Mouse (Mus musculus): ENCODE measurements at regions not wholly inside any gene's neighbourhood (a gene's known extent, or its start where the extent isn't known, plus 50 kb on each side); places are given as distances from the start of the nearest gene placed in this dataset.

DNA sequence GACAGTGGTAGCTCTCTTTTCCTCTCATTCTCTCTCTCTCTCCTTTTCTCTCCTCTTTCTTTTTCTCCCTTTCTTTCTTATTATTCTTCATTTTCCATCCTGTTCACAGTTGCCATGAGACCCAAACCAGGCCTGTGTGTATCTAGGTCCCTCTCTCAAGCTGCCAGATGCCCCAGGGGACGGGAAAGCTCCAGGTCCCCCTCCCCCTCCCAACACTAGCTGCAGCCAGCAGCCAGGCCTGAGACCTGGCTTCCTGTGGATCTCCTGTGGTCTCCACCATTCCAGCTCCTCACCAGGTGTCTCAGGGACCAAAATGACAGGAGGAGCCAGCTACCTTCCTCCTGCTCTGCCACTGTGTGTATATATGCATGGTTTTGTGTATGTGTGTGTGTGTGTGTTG lies 56.6 kb upstream of the Unc5a start:
- Histone ChIP-seq H3K9me3 (replicated peaks; ENCODE audit: insufficient read depth, low read length) (no peaks in the 10 kb centered on the region), H3K27me3 (ENCODE audit: control insufficient read depth in 1 of 2, insufficient read depth in 2 of 2, low read length in 2 of 2) (no peaks in the 10 kb centered on the region), H3K36me3 (ENCODE audit: control insufficient read depth in 1 of 2, insufficient read depth in 2 of 2, low read length in 2 of 2) (no peaks in the 10 kb centered on the region), H3K27ac (ENCODE audit: control insufficient read depth, low read depth, low read length) (no peak overlapping the region), H3K9ac (ENCODE audit: control insufficient read depth, low read depth, low read length, poor library complexity, severe bottlenecking) (no peak overlapping the region), H3K4me1 (ENCODE audit: control insufficient read depth in 1 of 2, insufficient read depth in 2 of 2, low read length in 2 of 2) (no peaks in the 10 kb centered on the region), H3K4me3 (ENCODE audit: control insufficient read depth in 1 of 2, insufficient read depth in 1 of 2, low read depth in 2 of 2, low read length in 2 of 2) (no peak overlapping the region), H3K79me2 (ENCODE audit: control insufficient read depth, insufficient read depth, low read length, poor library complexity) (no peaks in the 10 kb centered on the region)
- TF ChIP-seq ELF1 (IDR thresholded peaks at IDR 0.05; ENCODE audit: low read depth, low read length) (no peak), MXI1 (IDR thresholded peaks at IDR 0.05; ENCODE audit: low read depth, low read length) (no peak), SIN3A (IDR thresholded peaks at IDR 0.05; ENCODE audit: low read length) (no peak), ZNF384 (IDR thresholded peaks at IDR 0.05; ENCODE audit: low read depth, low read length) (no peak), UBTF (IDR thresholded peaks at IDR 0.05; ENCODE audit: borderline replicate concordance, insufficient read depth, low read depth, low read length) (no peak), BHLHE40 (IDR thresholded peaks at IDR 0.05; ENCODE audit: borderline replicate concordance, low read depth, low read length) (no peak), JUND (IDR thresholded peaks at IDR 0.05; ENCODE audit: low read depth, low read length) (no peak)
- no peak for DNase-seq (ENCODE audit: low read depth, low spot score)

DNA sequence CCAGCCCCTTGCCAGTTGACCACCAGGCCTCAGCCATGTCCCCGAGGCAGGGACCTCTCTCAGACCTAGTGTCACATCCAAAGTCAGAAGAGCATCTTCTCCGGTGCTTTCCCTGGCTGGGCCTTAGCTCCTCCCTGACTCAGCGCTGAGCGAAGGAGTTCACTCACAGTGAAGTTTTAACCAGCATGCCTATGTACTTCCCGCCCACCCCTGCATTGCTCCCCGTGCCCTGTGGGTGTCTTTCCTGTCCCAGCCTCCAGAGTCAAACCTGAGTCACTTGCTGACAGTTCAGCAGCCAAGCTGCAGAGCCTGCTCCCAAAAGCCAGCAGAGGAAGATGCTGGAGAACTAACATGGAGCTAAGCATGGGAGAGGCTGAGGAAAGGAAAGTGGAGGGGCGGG lies 55.6 kb upstream of the Unc5a start:
- TF ChIP-seq POLR2A (IDR thresholded peaks at IDR 0.05; ENCODE audit: control insufficient read depth in 1 of 2, insufficient read depth in 1 of 2, low read depth in 1 of 2, low read length in 2 of 2, poor library complexity in 1 of 2) (no peak), USF1 (IDR thresholded peaks at IDR 0.05; ENCODE audit: low read depth, low read length) (no peak), MEF2A (IDR thresholded peaks at IDR 0.05; ENCODE audit: extremely low read depth, insufficient replicate concordance, low read depth, low read length, poor library complexity, severe bottlenecking) (no peak), BHLHE40 (IDR thresholded peaks at IDR 0.05; ENCODE audit: borderline replicate concordance, low read depth, low read length) (no peak), MAZ (IDR thresholded peaks at IDR 0.05; ENCODE audit: low read depth, low read length) (no peak), GABPA (IDR thresholded peaks at IDR 0.05; ENCODE audit: low read depth, low read length) (no peak), CTCF (IDR thresholded peaks at IDR 0.05 in 2 of 3, conservative IDR thresholded peaks at IDR 0.05 in 1 of 3; ENCODE audit: control insufficient read depth in 1 of 3, insufficient read depth in 1 of 3, low read depth in 2 of 3, low read length in 3 of 3, poor library complexity in 1 of 3, severe bottlenecking in 1 of 3) (no peak), MAX (IDR thresholded peaks at IDR 0.05; ENCODE audit: low read length) (no peak), TCF12 (IDR thresholded peaks at IDR 0.05; ENCODE audit: low read depth, low read length) (no peak), USF2 (IDR thresholded peaks at IDR 0.05; ENCODE audit: borderline replicate concordance in 1 of 2, insufficient read depth in 1 of 2, low read depth in 1 of 2, low read length in 2 of 2) (no peak), GATA1 (IDR thresholded peaks at IDR 0.05; ENCODE audit: low read depth, low read length) (no peak), RAD21 (IDR thresholded peaks at IDR 0.05; ENCODE audit: low read depth, low read length) (no peak), MAFK (IDR thresholded peaks at IDR 0.05; ENCODE audit: borderline replicate concordance, low read depth, low read length) (no peak), ZKSCAN1 (IDR thresholded peaks at IDR 0.05; ENCODE audit: low read depth, low read length) (no peak), TBP (IDR thresholded peaks at IDR 0.05; ENCODE audit: low read depth, low read length) (no peak), SMC3 (IDR thresholded peaks at IDR 0.05; ENCODE audit: low read depth, low read length) (no peak), EP300 (IDR thresholded peaks at IDR 0.05; ENCODE audit: low read depth in 1 of 2, low read length in 2 of 2) (no peak), ZNF384 (IDR thresholded peaks at IDR 0.05; ENCODE audit: low read depth, low read length) (no peak), POLR2AphosphoS5 (IDR thresholded peaks at IDR 0.05; ENCODE audit: borderline replicate concordance, low read depth, low read length) (no peak), NRF1 (IDR thresholded peaks at IDR 0.05; ENCODE audit: insufficient read depth, low read depth, low read length, poor library complexity, severe bottlenecking) (no peak)
- no peak for DNase-seq (ENCODE audit: low read depth, low spot score)
- Histone ChIP-seq H3K36me3 (ENCODE audit: control insufficient read depth in 1 of 2, insufficient read depth in 2 of 2, low read length in 2 of 2) (no peaks in the 10 kb centered on the region), H3K27ac (ENCODE audit: control insufficient read depth, low read depth, low read length) (no peak overlapping the region), H3K4me1 (ENCODE audit: control insufficient read depth in 1 of 2, insufficient read depth in 2 of 2, low read length in 2 of 2) (no peaks in the 10 kb centered on the region), H3K9me3 (replicated peaks; ENCODE audit: insufficient read depth, low read length) (no peaks in the 10 kb centered on the region), H3K79me2 (ENCODE audit: control insufficient read depth, insufficient read depth, low read length, poor library complexity) (no peaks in the 10 kb centered on the region), H3K4me3 (ENCODE audit: control insufficient read depth in 1 of 2, insufficient read depth in 1 of 2, low read depth in 2 of 2, low read length in 2 of 2) (no peak overlapping the region), H3K27me3 (ENCODE audit: control insufficient read depth in 1 of 2, insufficient read depth in 2 of 2, low read length in 2 of 2) (no peaks in the 10 kb centered on the region), H3K9ac (ENCODE audit: control insufficient read depth, low read depth, low read length, poor library complexity, severe bottlenecking) (no peak overlapping the region)
